Mouse (Mus musculus) lung, postnatal 0 days (tissue): Measurements from ENCODE around the gene Gpr89. TPM values are rescaled to one million over a fixed set of nuclear protein-coding genes. Genes with fewer than 3 reads are reported as not detected.

Experiments
- ATAC-seq: fragments of 200-750 bp; cut with Nextera tagmentation; 2 replicates; pipeline ENCODE4 v1.8.0; 2017; ENCODE audit warnings: moderate library complexity
- DNase-seq: peaks from one replicate; pipeline ENCODE4 v3.0.0-alpha.2; 2016; ENCODE audit warnings: low spot score
- H3K27ac ChIP-seq: fragments of 300-500 bp; sonication (generic); 2 replicates; pipeline ENCODE4 v1.5.1; 2014; ENCODE audit warnings: antibody characterized with exemption, mild to moderate bottlenecking, low read length, mixed read lengths
- H3K27me3 ChIP-seq: fragments of 300-500 bp; sonication (generic); replicated peaks from 2 replicates; pipeline ENCODE4 v1.6.1; 2014; ENCODE audit warnings: low read length, mixed read lengths; ENCODE audit not compliant: insufficient read depth
- H3K36me3 ChIP-seq: fragments of 300-500 bp; sonication (generic); 2 replicates; pipeline ENCODE4 v1.6.1; 2014; ENCODE audit warnings: low read length, mixed read lengths; ENCODE audit not compliant: insufficient read depth
- H3K4me1 ChIP-seq: fragments of 300-500 bp; sonication (generic); 2 replicates; pipeline ENCODE4 v1.6.1; 2014; ENCODE audit warnings: antibody characterized with exemption, low read depth, low read length, mixed read lengths; ENCODE audit not compliant: insufficient read depth
- H3K4me2 ChIP-seq: fragments of 300-500 bp; sonication (generic); replicated peaks from 2 replicates; pipeline ENCODE4 v1.6.1; 2014; ENCODE audit warnings: low read depth, mild to moderate bottlenecking, low read length, moderate library complexity, mixed read lengths
- H3K4me3 ChIP-seq: fragments of 300-500 bp; sonication (generic); 2 replicates; pipeline ENCODE4 v1.5.1; 2014; ENCODE audit warnings: low read depth, low read length
- H3K9ac ChIP-seq: fragments of 300-500 bp; sonication (generic); replicated peaks from 2 replicates; pipeline ENCODE4 v1.6.1; 2014; ENCODE audit warnings: low read depth, mild to moderate bottlenecking
- H3K9me3 ChIP-seq: fragments of 300-500 bp; sonication (generic); 2 replicates; pipeline ENCODE4 v1.6.1; 2016; ENCODE audit warnings: low read length, mixed read lengths
- CTCF ChIP-seq: IDR thresholded peaks from 2 replicates; pipeline ENCODE4 v1.5.1; 2016; ENCODE audit warnings: antibody characterized with exemption, mild to moderate bottlenecking
- EP300 ChIP-seq: IDR thresholded peaks from 2 replicates; pipeline ENCODE4 v1.6.1; 2016; ENCODE audit warnings: antibody characterized with exemption, mild to moderate bottlenecking, control low read depth
- WGBS: fragments of 180-500 bp; shearing (Covaris S2); extraction: QIAGEN DNeasy Blood & Tissue Kit; methylation state at CpG from one replicate; pipeline ENCODE4 v1.1.7; 2014; 5-methylcytosine and 5-hydroxymethylcytosine counted together
- polyA plus RNA-seq: library from polyadenylated mRNA; unstranded; fragments of >200 nt; fragmentation: Nextera tagmentation; extraction: Ambion mirVana; gene quantifications from 2 replicates; pipeline ENCODE4 v1.2.1, GENCODE M21; 2015

Gene Gpr89
- polyA plus RNA-seq, 1 experiment from 2014 or later = 20.9 TPM

- Histone ChIP-seq H3K27ac (no peak overlapping the region), H3K4me3 (no peak overlapping the region), H3K36me3 (no peaks in the 10 kb centered on the region), H3K4me1 (no peaks in the 10 kb centered on the region), H3K4me2 (no peak overlapping the region), H3K9ac (no peak overlapping the region), H3K27me3 (no peaks in the 10 kb centered on the region), H3K9me3 (no peaks in the 10 kb centered on the region)
- DNase-seq (no peak), ATAC-seq (no peak)
- TF ChIP-seq EP300 (no peak), CTCF (no peak)
- WGBS = 71% methylated on average over 7 of the region's 7 CpGs
Observed at GRCm38 (mm10) chr3:96834587-96835348, 70.4 kb downstream of the Gpr89 start.

GRCm38 (mm10) chr3:96832930-96833329 lies 72.2 kb downstream of the Gpr89 start:
- Histone ChIP-seq H3K9me3 (no peaks in the 10 kb centered on the region), H3K9ac (no peak overlapping the region), H3K36me3 (no peaks in the 10 kb centered on the region), H3K27me3 (no peaks in the 10 kb centered on the region), H3K4me3 (no peak overlapping the region), H3K27ac (no peak overlapping the region), H3K4me1 (no peaks in the 10 kb centered on the region), H3K4me2 (no peak overlapping the region)
- 39% methylated on average over 5 of the region's 5 CpGs for WGBS
- ATAC-seq (no peak), DNase-seq (no peak)
- TF ChIP-seq EP300 (no peak), CTCF (no peak)

- no peak for ATAC-seq
- no peak for DNase-seq
- H3K27ac ChIP-seq = no peak overlapping the region
Observed at GRCm38 (mm10) chr3:96829856-96830255, 75.3 kb downstream of the Gpr89 start.

DNA sequence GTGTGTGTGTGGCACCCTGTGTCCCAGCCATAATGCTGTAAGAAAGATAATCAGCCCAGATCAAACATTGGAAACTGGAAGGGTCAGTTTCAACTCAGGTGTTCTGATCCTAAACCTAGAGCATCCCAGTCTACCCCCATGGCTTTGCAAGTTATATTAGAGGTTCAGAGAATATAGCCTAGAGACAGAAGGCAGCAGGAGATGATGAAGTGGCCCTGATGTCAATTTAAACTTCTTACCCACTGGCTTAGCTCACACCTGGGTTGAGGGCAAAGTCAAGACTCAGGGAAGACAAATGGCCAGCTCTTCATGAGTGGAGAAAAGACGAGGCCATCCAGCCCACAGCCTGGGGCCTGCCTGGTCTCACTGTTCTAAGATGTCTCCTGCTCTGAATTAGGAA lies 76.2 kb downstream of the Gpr89 start, which contains the start of the genes Pdzk1 and Cd160:
Gene Pdzk1, plus strand, starts transcription at position 301 of the 400 bp plus-strand sequence.
Gene Cd160, minus strand, starts transcription at position 368 of the 400 bp plus-strand sequence.
- Histone ChIP-seq H3K4me2 (no peak within 1 kb of the TSS), H3K9me3 (no peaks in the 10 kb centered on the region), H3K9ac (no peak within 1 kb of the TSS), H3K4me3 (no peak within 1 kb of the TSS), H3K4me1 (no peaks in the 10 kb centered on the region), H3K27me3 (no peaks in the 10 kb centered on the region), H3K27ac (no peak within 1 kb of the TSS), H3K36me3 (no peaks in the 10 kb centered on the region)
- no peak for TF ChIP-seq EP300
- no peak for ATAC-seq
- 67% methylated on average over 1 of the region's 1 CpGs for WGBS
- no peak for DNase-seq

More at GRCm38 (mm10) chr3:96829856-96830255, 75.3 kb downstream of the Gpr89 start:
- H3K36me3 ChIP-seq = no peaks in the 10 kb centered on the region
- 78% methylated on average over 10 of the region's 10 CpGs for WGBS
- no peak overlapping the region for H3K9ac ChIP-seq
- TF ChIP-seq CTCF = no peak
- TF ChIP-seq EP300 = no peak
- H3K4me1 ChIP-seq = no peaks in the 10 kb centered on the region
- H3K9me3 ChIP-seq = no peaks in the 10 kb centered on the region
- no peak overlapping the region for H3K4me2 ChIP-seq
- H3K4me3 ChIP-seq = no peak overlapping the region
- no peaks in the 10 kb centered on the region for H3K27me3 ChIP-seq

DNA sequence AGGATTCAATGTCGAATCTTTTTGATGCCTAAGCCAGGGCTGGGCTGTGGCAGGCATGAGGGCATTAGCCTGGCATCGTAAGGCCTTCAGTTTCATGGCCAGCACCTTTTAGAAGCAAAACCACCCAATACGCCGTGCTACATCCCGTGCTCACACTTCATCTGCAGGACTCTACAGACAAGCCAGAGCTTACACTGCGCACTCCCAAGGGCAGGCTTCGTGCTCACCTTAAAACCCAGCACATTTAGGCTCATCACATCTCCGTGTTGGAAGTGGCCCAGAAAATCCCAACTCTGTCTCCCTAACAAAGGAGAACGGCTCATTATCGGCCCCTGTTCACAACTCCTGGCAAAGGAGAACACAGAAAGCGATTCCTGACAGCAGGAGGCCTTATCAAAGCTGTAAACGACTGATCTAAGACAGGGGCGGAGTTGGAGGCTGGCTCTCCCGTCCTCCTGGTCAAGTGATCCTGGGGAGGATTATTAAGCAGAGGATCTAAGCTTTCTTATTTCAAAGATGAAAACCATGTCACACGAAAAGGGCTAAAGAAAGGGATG lies 76.8 kb downstream of the Gpr89 start:
- WGBS = 42% methylated on average over 15 of the region's 15 CpGs
- Histone ChIP-seq H3K36me3 (no peaks in the 10 kb centered on the region), H3K9ac (no peak overlapping the region), H3K4me1 (no peaks in the 10 kb centered on the region), H3K9me3 (no peaks in the 10 kb centered on the region), H3K4me3 (no peak overlapping the region), H3K27me3 (no peaks in the 10 kb centered on the region), H3K27ac (no peak overlapping the region), H3K4me2 (no peak overlapping the region)
- DNase-seq (no peak), ATAC-seq (no peak)
- TF ChIP-seq EP300 (no peak), CTCF (no peak)

- no peak overlapping the region for H3K27ac ChIP-seq
- ATAC-seq (no peak), DNase-seq (no peak)
- H3K9me3 ChIP-seq = no peaks in the 10 kb centered on the region
- no peaks in the 10 kb centered on the region for H3K4me1 ChIP-seq
- H3K9ac ChIP-seq = no peak overlapping the region
- H3K27me3 ChIP-seq = no peaks in the 10 kb centered on the region
- no peak overlapping the region for H3K4me3 ChIP-seq
- 41% methylated on average over 11 of the region's 11 CpGs for WGBS
- no peak overlapping the region for H3K4me2 ChIP-seq
- no peaks in the 10 kb centered on the region for H3K36me3 ChIP-seq
- no peak for TF ChIP-seq EP300
Observed at GRCm38 (mm10) chr3:96825261-96825660, 79.9 kb downstream of the Gpr89 start.
